Mouse (Mus musculus): ENCODE measurements around the gene Lrrc52. TPM values are rescaled to one million over a fixed set of nuclear protein-coding genes. Genes with fewer than 3 reads are reported as not detected.

Gene Lrrc52
- total RNA-seq (2023): not detected in 4 replicates

DNA sequence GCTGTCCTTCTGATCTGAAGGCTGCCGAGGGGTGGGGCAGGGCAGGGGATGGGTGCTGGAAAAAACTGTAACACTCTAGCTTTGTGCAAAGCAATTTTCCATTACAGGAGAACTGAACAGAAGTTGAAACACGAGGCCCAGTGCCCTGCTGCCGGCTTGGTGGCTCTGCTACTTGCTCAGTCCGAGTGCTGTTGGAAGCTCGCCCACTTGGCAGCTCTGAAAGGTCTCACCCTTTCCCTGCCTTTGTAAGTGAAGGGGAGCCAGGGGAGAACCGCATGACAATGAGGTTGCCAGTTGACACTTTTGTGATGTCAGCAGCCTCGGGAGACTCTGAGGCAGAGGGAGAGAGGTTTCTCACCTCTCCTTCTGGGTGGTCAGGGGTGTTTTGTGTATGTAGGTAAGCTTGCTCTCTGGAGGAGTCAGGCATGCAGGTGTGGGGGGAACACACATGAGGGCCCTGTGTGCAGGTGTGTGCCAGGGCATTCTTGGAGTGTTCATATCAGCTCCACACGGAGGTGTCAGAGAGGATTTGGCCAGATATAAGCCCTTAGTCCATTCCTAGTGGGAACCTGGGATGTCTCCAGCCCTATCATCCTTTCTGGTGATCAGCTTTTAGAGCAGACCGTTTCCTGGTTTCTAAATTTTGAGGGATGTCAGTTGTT, at the start of gene Lrrc52:
Gene Lrrc52 (minus strand): TSS at position 16 of the 662 bp plus-strand sequence.

Other genes starting within 250 kb of the Lrrc52 start
- 12.8 to 17.3 TPM (median 16.7 TPM) in 4 replicates for gene Uck2, start 181.5 kb downstream of the Lrrc52 start, total RNA-seq (2023)
- gene Tmco1, start 158.4 kb downstream of the Lrrc52 start, total RNA-seq (2023): 28.6 to 33.2 TPM (median 31.2 TPM) in 4 replicates
- gene Aldh9a1, start 116.8 kb downstream of the Lrrc52 start, total RNA-seq (2023): 35.4 to 39.9 TPM (median 38.5 TPM) in 4 replicates
- 2.9 to 6.8 TPM (median 5.3 TPM) in 4 replicates for gene Mgst3, start 72.9 kb downstream of the Lrrc52 start, total RNA-seq (2023)
- gene Rxrg, start 131.6 kb upstream of the Lrrc52 start, total RNA-seq (2023): not detected in 4 replicates
- gene Lmx1a, start 222.5 kb upstream of the Lrrc52 start, total RNA-seq (2023): not detected in 4 replicates

All from B cell, adult 62 days (primary cell).